Mouse (Mus musculus): Measurements from ENCODE around the gene Wdr53. TPM values are rescaled to one million over a fixed set of nuclear protein-coding genes. Genes with fewer than 3 reads are reported as not detected.

The Wdr53 gene
- polyA plus RNA-seq (2014; fragmentation: Nextera tagmentation; extraction: Ambion mirVana), result 17.7 and 22.4 TPM in 2 replicates

GRCm38 (mm10) chr16:32246952-32247370 lies at the start of gene Wdr53, which contains the start of gene Fbxo45:
Wdr53 (plus strand) TSS chr16:32247227.
Fbxo45 (minus strand) TSS chr16:32247158.
- no peaks in the 10 kb centered on the region for H3K27me3 ChIP-seq (ENCODE audit: control insufficient read depth, insufficient read depth, low read length)
- H3K27ac ChIP-seq (ENCODE audit: low read depth, low read length), result peak within 1 kb of the TSS; percentile 83
- peak within 1 kb of the TSS; percentile 79 for H3K9ac ChIP-seq (ENCODE audit: low read depth, low read length)
- H3K36me3 ChIP-seq (ENCODE audit: control insufficient read depth, insufficient read depth, low read length), result peaks cover under 1% of the 10 kb centered on the region; the same call in 1 of the 2 replicates
- peaks cover 11% of the 10 kb centered on the region for H3K4me1 ChIP-seq (ENCODE audit: control insufficient read depth, insufficient read depth, low read length)
- peak within 1 kb of the TSS; percentile 77 for H3K4me3 ChIP-seq (ENCODE audit: low read length)
- H3K9me3 ChIP-seq (ENCODE audit: control insufficient read depth, low read length), result no peaks in the 10 kb centered on the region
- H3K4me2 ChIP-seq (replicated peaks; ENCODE audit: low read depth, low read length), result peak within 1 kb of the TSS; percentile 65
- WGBS, result under 1% methylated on average over 47 of the region's 48 CpGs
- peak; percentile 98 for ATAC-seq (ENCODE audit: low FRiP score, low TSS enrichment)

GRCm38 (mm10) chr16:32200256-32201003 lies 46.6 kb upstream of the Wdr53 start:
- Histone ChIP-seq H3K4me1 (ENCODE audit: control insufficient read depth, insufficient read depth, low read length) (no peaks in the 10 kb centered on the region), H3K27me3 (ENCODE audit: control insufficient read depth, insufficient read depth, low read length) (no peaks in the 10 kb centered on the region), H3K27ac (ENCODE audit: low read depth, low read length) (peak overlapping the region; percentile 67), H3K9ac (ENCODE audit: low read depth, low read length) (peak overlapping the region; percentile 20; the same call in 1 of the 2 replicates), H3K36me3 (ENCODE audit: control insufficient read depth, insufficient read depth, low read length) (no peaks in the 10 kb centered on the region), H3K4me3 (ENCODE audit: low read length) (peak overlapping the region; percentile 11), H3K9me3 (ENCODE audit: control insufficient read depth, low read length) (no peaks in the 10 kb centered on the region), H3K4me2 (replicated peaks; ENCODE audit: low read depth, low read length) (peak overlapping the region; percentile 35)
- peak; percentile 81 for ATAC-seq (ENCODE audit: low FRiP score, low TSS enrichment)
- 34% methylated on average over 21 of the region's 21 CpGs for WGBS

GRCm38 (mm10) chr16:32201004-32201325 lies 46.1 kb upstream of the Wdr53 start:
- peak overlapping the region; percentile 67; the same call in 1 of the 2 replicates for H3K27ac ChIP-seq (ENCODE audit: low read depth, low read length)
- no peak overlapping the region; the same call in 1 of the 2 replicates for H3K9ac ChIP-seq (ENCODE audit: low read depth, low read length)
- H3K4me1 ChIP-seq (ENCODE audit: control insufficient read depth, insufficient read depth, low read length), result no peaks in the 10 kb centered on the region
- 45% methylated on average over 9 of the region's 9 CpGs for WGBS
- no peaks in the 10 kb centered on the region for H3K9me3 ChIP-seq (ENCODE audit: control insufficient read depth, low read length)
- no peaks in the 10 kb centered on the region for H3K27me3 ChIP-seq (ENCODE audit: control insufficient read depth, insufficient read depth, low read length)
- H3K4me3 ChIP-seq (ENCODE audit: low read length), result no peak overlapping the region; the same call in 1 of the 2 replicates
- peak; percentile 32; the same call in 1 of the 2 replicates for ATAC-seq (ENCODE audit: low FRiP score, low TSS enrichment)
- no peaks in the 10 kb centered on the region for H3K36me3 ChIP-seq (ENCODE audit: control insufficient read depth, insufficient read depth, low read length)
- H3K4me2 ChIP-seq (replicated peaks; ENCODE audit: low read depth, low read length), result peak overlapping the region; percentile 35

- Histone ChIP-seq H3K4me2 (replicated peaks; ENCODE audit: low read depth, low read length) (no peak overlapping the region), H3K27me3 (ENCODE audit: control insufficient read depth, insufficient read depth, low read length) (no peaks in the 10 kb centered on the region), H3K27ac (ENCODE audit: low read depth, low read length) (no peak overlapping the region), H3K4me3 (ENCODE audit: low read length) (no peak overlapping the region), H3K9me3 (ENCODE audit: control insufficient read depth, low read length) (no peaks in the 10 kb centered on the region), H3K4me1 (ENCODE audit: control insufficient read depth, insufficient read depth, low read length) (no peaks in the 10 kb centered on the region), H3K36me3 (ENCODE audit: control insufficient read depth, insufficient read depth, low read length) (no peaks in the 10 kb centered on the region), H3K9ac (ENCODE audit: low read depth, low read length) (no peak overlapping the region)
- no peak for ATAC-seq (ENCODE audit: low FRiP score, low TSS enrichment)
- 81% methylated on average over 6 of the region's 6 CpGs for WGBS
These were observed 44.3 kb upstream of the Wdr53 start for GRCm38 (mm10) chr16:32202681-32203080.

GRCm38 (mm10) chr16:32204902-32205301 lies 42.1 kb upstream of the Wdr53 start:
- Histone ChIP-seq H3K4me1 (ENCODE audit: control insufficient read depth, insufficient read depth, low read length) (no peaks in the 10 kb centered on the region), H3K36me3 (ENCODE audit: control insufficient read depth, insufficient read depth, low read length) (no peaks in the 10 kb centered on the region), H3K4me3 (ENCODE audit: low read length) (no peak overlapping the region), H3K9ac (ENCODE audit: low read depth, low read length) (no peak overlapping the region), H3K27me3 (ENCODE audit: control insufficient read depth, insufficient read depth, low read length) (no peaks in the 10 kb centered on the region), H3K4me2 (replicated peaks; ENCODE audit: low read depth, low read length) (no peak overlapping the region), H3K9me3 (ENCODE audit: control insufficient read depth, low read length) (peaks cover 10% of the 10 kb centered on the region), H3K27ac (ENCODE audit: low read depth, low read length) (no peak overlapping the region)
- WGBS, result 64% methylated on average over 3 of the region's 3 CpGs
- no peak for ATAC-seq (ENCODE audit: low FRiP score, low TSS enrichment)

GRCm38 (mm10) chr16:32214156-32214555 lies 32.9 kb upstream of the Wdr53 start:
- Histone ChIP-seq H3K27me3 (ENCODE audit: control insufficient read depth, insufficient read depth, low read length) (no peaks in the 10 kb centered on the region), H3K4me3 (ENCODE audit: low read length) (no peak overlapping the region), H3K36me3 (ENCODE audit: control insufficient read depth, insufficient read depth, low read length) (no peaks in the 10 kb centered on the region), H3K9ac (ENCODE audit: low read depth, low read length) (no peak overlapping the region), H3K4me2 (replicated peaks; ENCODE audit: low read depth, low read length) (no peak overlapping the region), H3K4me1 (ENCODE audit: control insufficient read depth, insufficient read depth, low read length) (no peaks in the 10 kb centered on the region), H3K9me3 (ENCODE audit: control insufficient read depth, low read length) (peaks cover 7% of the 10 kb centered on the region), H3K27ac (ENCODE audit: low read depth, low read length) (no peak overlapping the region)
- no peak for ATAC-seq (ENCODE audit: low FRiP score, low TSS enrichment)

GRCm38 (mm10) chr16:32214804-32215576 lies 32.0 kb upstream of the Wdr53 start:
- ATAC-seq (ENCODE audit: low FRiP score, low TSS enrichment), result no peak
- 0 out of 2 replicates have a peak, but pooled peaks cover under 1% of the 10 kb centered on the region for H3K9me3 ChIP-seq (ENCODE audit: control insufficient read depth, low read length)
- 73% methylated on average over 17 of the region's 17 CpGs for WGBS
- H3K4me3 ChIP-seq (ENCODE audit: low read length), result no peak overlapping the region
- H3K27me3 ChIP-seq (ENCODE audit: control insufficient read depth, insufficient read depth, low read length), result no peaks in the 10 kb centered on the region
- no peak overlapping the region for H3K4me2 ChIP-seq (replicated peaks; ENCODE audit: low read depth, low read length)
- no peaks in the 10 kb centered on the region for H3K36me3 ChIP-seq (ENCODE audit: control insufficient read depth, insufficient read depth, low read length)
- no peak overlapping the region for H3K27ac ChIP-seq (ENCODE audit: low read depth, low read length)
- no peaks in the 10 kb centered on the region for H3K4me1 ChIP-seq (ENCODE audit: control insufficient read depth, insufficient read depth, low read length)
- no peak overlapping the region for H3K9ac ChIP-seq (ENCODE audit: low read depth, low read length)

- no peak for ATAC-seq (ENCODE audit: low FRiP score, low TSS enrichment)
- Histone ChIP-seq H3K4me3 (ENCODE audit: low read length) (no peak overlapping the region), H3K4me2 (replicated peaks; ENCODE audit: low read depth, low read length) (no peak overlapping the region), H3K27me3 (ENCODE audit: control insufficient read depth, insufficient read depth, low read length) (no peaks in the 10 kb centered on the region), H3K9me3 (ENCODE audit: control insufficient read depth, low read length) (no peaks in the 10 kb centered on the region), H3K36me3 (ENCODE audit: control insufficient read depth, insufficient read depth, low read length) (no peaks in the 10 kb centered on the region), H3K27ac (ENCODE audit: low read depth, low read length) (no peak overlapping the region), H3K9ac (ENCODE audit: low read depth, low read length) (no peak overlapping the region), H3K4me1 (ENCODE audit: control insufficient read depth, insufficient read depth, low read length) (no peaks in the 10 kb centered on the region)
- WGBS, result 78% methylated on average over 4 of the region's 4 CpGs
These were observed 25.2 kb upstream of the Wdr53 start for GRCm38 (mm10) chr16:32221803-32222202.

GRCm38 (mm10) chr16:32222399-32222798 lies 24.6 kb upstream of the Wdr53 start:
- Histone ChIP-seq H3K4me1 (ENCODE audit: control insufficient read depth, insufficient read depth, low read length) (no peaks in the 10 kb centered on the region), H3K36me3 (ENCODE audit: control insufficient read depth, insufficient read depth, low read length) (no peaks in the 10 kb centered on the region), H3K4me2 (replicated peaks; ENCODE audit: low read depth, low read length) (no peak overlapping the region), H3K27me3 (ENCODE audit: control insufficient read depth, insufficient read depth, low read length) (no peaks in the 10 kb centered on the region), H3K27ac (ENCODE audit: low read depth, low read length) (no peak overlapping the region), H3K9me3 (ENCODE audit: control insufficient read depth, low read length) (no peaks in the 10 kb centered on the region), H3K4me3 (ENCODE audit: low read length) (no peak overlapping the region), H3K9ac (ENCODE audit: low read depth, low read length) (no peak overlapping the region)
- ATAC-seq (ENCODE audit: low FRiP score, low TSS enrichment), result no peak
